13 mouse cellular contexts compared by ENCODE assay signal in genomic region chr5:114804335-114804734, GRCm38 (mm10). TPM values are rescaled to one million over a fixed set of nuclear protein-coding genes. Genes with fewer than 3 reads are reported as not detected.
"Had no signal": no experiment of that assay in that cellular context is flagged by ENCODE, and none has a peak within 500 bp of the region (broad histone marks: within the 10 kb centered on the region; RNA-seq: fewer than 3 reads in every experiment).

No protein-coding gene starts in this region.

- H3K4me2 ChIP-seq: intestine, embryonic 15.5 days; limb, embryonic 15.5 days; liver, embryonic 12.5 days; lung, embryonic 14.5 days had no signal

- H3K9ac ChIP-seq: intestine, embryonic 15.5 days; limb, embryonic 15.5 days; liver, embryonic 12.5 days; lung, embryonic 14.5 days had no signal

- H3K27ac ChIP-seq: intestine, embryonic 15.5 days; limb, embryonic 15.5 days; liver, embryonic 12.5 days had no signal

- H3K4me3 ChIP-seq: intestine, embryonic 15.5 days; limb, embryonic 15.5 days; liver, embryonic 12.5 days; myocyte had no signal

- ATAC-seq: intestine, embryonic 15.5 days; liver, embryonic 12.5 days had no signal

- H3K9me3 ChIP-seq: intestine, embryonic 15.5 days; limb, embryonic 15.5 days; liver, embryonic 12.5 days had no signal

- H3K27me3 ChIP-seq: intestine, embryonic 15.5 days; limb, embryonic 15.5 days; liver, embryonic 12.5 days had no signal

- H3K4me1 ChIP-seq: intestine, embryonic 15.5 days had no signal

RNA-seq across cellular contexts. Expression of gene 4930519G04Rik, which starts 49.1 kb away (rescaled TPM):
- polyA plus RNA-seq: intestine, embryonic 15.5 days; kidney, adult 2 months; kidney, embryonic 16.5 days; limb, embryonic 11.5 days; limb, embryonic 15.5 days; liver, embryonic 12.5 days; liver, embryonic 16.5 days; lung, embryonic 14.5 days; myocyte; neural tube, embryonic 14.5 days; stomach, embryonic 16.5 days; thymus, postnatal 0 days had no signal

RNA-seq across cellular contexts. Expression of gene Gm9936, which starts 54.1 kb away (rescaled TPM):
- polyA plus RNA-seq: kidney, adult 2 months; kidney, embryonic 16.5 days; liver, embryonic 12.5 days; lung, embryonic 14.5 days; spleen, adult 2 months; thymus, postnatal 0 days had no signal
